Mouse (Mus musculus): ENCODE measurements around the gene B3galnt1. TPM values are rescaled to one million over a fixed set of nuclear protein-coding genes. Genes with fewer than 3 reads are reported as not detected.

Gene B3galnt1
- total and polyA plus RNA-seq, 3 experiments = not detected

DNA sequence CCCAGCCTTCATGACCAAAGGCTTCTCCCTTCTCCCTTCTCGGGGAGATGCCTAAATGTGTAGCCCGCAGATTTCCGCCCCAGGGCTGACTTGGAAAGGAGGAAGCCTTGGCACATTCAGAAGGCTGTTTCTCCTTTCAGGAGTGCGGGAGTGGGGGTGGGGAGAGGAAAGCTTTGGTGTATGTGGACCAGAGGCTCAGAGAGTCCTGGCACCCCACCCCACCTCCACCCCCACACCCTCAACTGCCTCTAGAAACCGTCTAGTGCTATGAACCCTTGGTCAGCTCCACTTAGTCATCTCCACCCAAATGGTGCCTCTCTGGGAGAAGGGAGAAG is 373 bp upstream of the B3galnt1 start:
- no peaks in the 10 kb centered on the region for H3K4me1 ChIP-seq (ENCODE audit: control insufficient read depth in 1 of 2, insufficient read depth in 2 of 2, low read length in 2 of 2)
- H3K79me2 ChIP-seq (ENCODE audit: control insufficient read depth, insufficient read depth, low read length, poor library complexity) = no peaks in the 10 kb centered on the region
- no peak for DNase-seq (ENCODE audit: low read depth, low spot score)
- H3K27me3 ChIP-seq (ENCODE audit: control insufficient read depth in 1 of 2, insufficient read depth in 2 of 2, low read length in 2 of 2) = no peaks in the 10 kb centered on the region
- no peak overlapping the region for H3K27ac ChIP-seq (ENCODE audit: control insufficient read depth, low read depth, low read length)
- no peaks in the 10 kb centered on the region for H3K9me3 ChIP-seq (replicated peaks; ENCODE audit: insufficient read depth, low read length)
- H3K36me3 ChIP-seq (ENCODE audit: control insufficient read depth in 1 of 2, insufficient read depth in 2 of 2, low read length in 2 of 2) = no peaks in the 10 kb centered on the region
- no peak overlapping the region for H3K9ac ChIP-seq (ENCODE audit: control insufficient read depth, low read depth, low read length, poor library complexity, severe bottlenecking)
- no peak for TF ChIP-seq ETS1 (IDR thresholded peaks at IDR 0.05; ENCODE audit: low read depth, low read length)
- TF ChIP-seq JUND (IDR thresholded peaks at IDR 0.05; ENCODE audit: low read depth, low read length) = no peak
- H3K4me3 ChIP-seq (ENCODE audit: control insufficient read depth in 1 of 2, insufficient read depth in 1 of 2, low read depth in 2 of 2, low read length in 2 of 2) = no peak overlapping the region

DNA sequence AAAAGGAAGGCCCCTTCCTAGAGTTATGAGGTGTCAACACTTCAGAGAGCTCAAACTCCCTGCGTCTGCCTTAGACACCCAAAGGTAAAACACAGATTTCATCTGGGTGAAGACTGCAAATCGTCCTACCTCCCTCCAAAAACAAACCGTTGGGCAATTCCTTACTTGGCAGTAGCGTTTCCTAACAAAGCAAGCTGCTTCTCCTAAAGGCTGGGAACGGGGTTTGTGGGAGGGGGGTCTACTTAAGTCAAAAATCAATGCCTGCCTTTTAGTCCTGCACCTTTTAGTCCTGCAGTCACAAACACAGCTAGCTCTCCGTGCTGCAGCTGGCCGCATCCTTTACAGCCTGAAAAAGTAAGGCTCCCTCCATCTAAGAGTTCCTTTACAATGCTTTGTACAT is 944 bp downstream of the B3galnt1 start:
- Histone ChIP-seq H3K9ac (ENCODE audit: control insufficient read depth, low read depth, low read length, poor library complexity, severe bottlenecking) (no peak overlapping the region), H3K36me3 (ENCODE audit: control insufficient read depth in 1 of 2, insufficient read depth in 2 of 2, low read length in 2 of 2) (no peaks in the 10 kb centered on the region), H3K27me3 (ENCODE audit: control insufficient read depth in 1 of 2, insufficient read depth in 2 of 2, low read length in 2 of 2) (no peaks in the 10 kb centered on the region), H3K9me3 (replicated peaks; ENCODE audit: insufficient read depth, low read length) (no peaks in the 10 kb centered on the region), H3K4me3 (ENCODE audit: control insufficient read depth in 1 of 2, insufficient read depth in 1 of 2, low read depth in 2 of 2, low read length in 2 of 2) (no peak overlapping the region), H3K27ac (ENCODE audit: control insufficient read depth, low read depth, low read length) (no peak overlapping the region), H3K79me2 (ENCODE audit: control insufficient read depth, insufficient read depth, low read length, poor library complexity) (no peaks in the 10 kb centered on the region), H3K4me1 (ENCODE audit: control insufficient read depth in 1 of 2, insufficient read depth in 2 of 2, low read length in 2 of 2) (no peaks in the 10 kb centered on the region)
- TF ChIP-seq JUND (IDR thresholded peaks at IDR 0.05; ENCODE audit: low read depth, low read length) = no peak
- TF ChIP-seq CHD2 (IDR thresholded peaks at IDR 0.05; ENCODE audit: low read length) = no peak
- no peak for TF ChIP-seq ZKSCAN1 (IDR thresholded peaks at IDR 0.05; ENCODE audit: low read depth, low read length)
- TF ChIP-seq TBP (IDR thresholded peaks at IDR 0.05; ENCODE audit: low read depth, low read length) = no peak
- no peak for TF ChIP-seq MAZ (IDR thresholded peaks at IDR 0.05; ENCODE audit: low read depth, low read length)
- TF ChIP-seq E2F4 (IDR thresholded peaks at IDR 0.05; ENCODE audit: borderline replicate concordance, low read depth, low read length) = no peak
- TF ChIP-seq SMC3 (IDR thresholded peaks at IDR 0.05; ENCODE audit: low read depth, low read length) = no peak
- TF ChIP-seq TCF12 (IDR thresholded peaks at IDR 0.05; ENCODE audit: low read depth, low read length) = no peak
- TF ChIP-seq TAL1 (IDR thresholded peaks at IDR 0.05; ENCODE audit: low read length) = no peak
- TF ChIP-seq MEF2A (IDR thresholded peaks at IDR 0.05; ENCODE audit: extremely low read depth, insufficient replicate concordance, low read depth, low read length, poor library complexity, severe bottlenecking) = no peak
- TF ChIP-seq MYB (IDR thresholded peaks at IDR 0.05; ENCODE audit: low read depth, low read length) = no peak
- TF ChIP-seq HCFC1 (IDR thresholded peaks at IDR 0.05; ENCODE audit: low read depth, low read length) = no peak
- TF ChIP-seq GATA1 (IDR thresholded peaks at IDR 0.05; ENCODE audit: low read depth, low read length) = no peak
- TF ChIP-seq ZC3H11A (IDR thresholded peaks at IDR 0.05; ENCODE audit: low read depth, low read length) = no peak
- TF ChIP-seq NELFE (IDR thresholded peaks at IDR 0.05; ENCODE audit: low read depth, low read length) = no peak
- TF ChIP-seq CHD1 (IDR thresholded peaks at IDR 0.05; ENCODE audit: low read depth, low read length) = no peak
- no peak for TF ChIP-seq BHLHE40 (IDR thresholded peaks at IDR 0.05; ENCODE audit: borderline replicate concordance, low read depth, low read length)
- TF ChIP-seq UBTF (IDR thresholded peaks at IDR 0.05; ENCODE audit: borderline replicate concordance, insufficient read depth, low read depth, low read length) = no peak
- DNase-seq (ENCODE audit: low read depth, low spot score) = no peak
